Mouse (Mus musculus): ENCODE measurements around the gene Tmem217.
A peak's percentile ranks its signal among the peaks of the same experiment; 100 is the strongest.

The Tmem217 gene

GRCm38 (mm10) chr17:29552162-29552732 lies at the start of gene Tmem217:
Tmem217 (minus strand) TSS chr17:29552385.
- no peak for DNase-seq (ENCODE audit: low spot score)

- peak; percentile 83 for DNase-seq (ENCODE audit: low spot score)
Observed at GRCm38 (mm10) chr17:29601391-29601790, 49.2 kb upstream of the Tmem217 start.

GRCm38 (mm10) chr17:29599537-29599936 lies 47.4 kb upstream of the Tmem217 start:
- DNase-seq (ENCODE audit: low spot score): no peak

GRCm38 (mm10) chr17:29599051-29599450 lies 46.9 kb upstream of the Tmem217 start:
- no peak for DNase-seq (ENCODE audit: low spot score)

- DNase-seq (ENCODE audit: low spot score): no peak
Observed at GRCm38 (mm10) chr17:29596771-29597132, 44.6 kb upstream of the Tmem217 start.

GRCm38 (mm10) chr17:29595891-29596770 lies 43.9 kb upstream of the Tmem217 start:
- no peak for DNase-seq (ENCODE audit: low spot score)

- no peak for DNase-seq (ENCODE audit: low spot score)
Observed at GRCm38 (mm10) chr17:29589221-29589898, 37.2 kb upstream of the Tmem217 start.

- no peak for DNase-seq (ENCODE audit: low spot score)
Observed at GRCm38 (mm10) chr17:29586921-29587320, 34.7 kb upstream of the Tmem217 start.

- DNase-seq (ENCODE audit: low spot score): no peak
Observed at GRCm38 (mm10) chr17:29585446-29585845, 33.3 kb upstream of the Tmem217 start.

- no peak for DNase-seq (ENCODE audit: low spot score)
Observed at GRCm38 (mm10) chr17:29584737-29585136, 32.6 kb upstream of the Tmem217 start.

GRCm38 (mm10) chr17:29584306-29584705 lies 32.1 kb upstream of the Tmem217 start:
- no peak for DNase-seq (ENCODE audit: low spot score)

GRCm38 (mm10) chr17:29583569-29583968 lies 31.4 kb upstream of the Tmem217 start:
- no peak for DNase-seq (ENCODE audit: low spot score)

- peak; percentile 47 for DNase-seq (ENCODE audit: low spot score)
Observed at GRCm38 (mm10) chr17:29579579-29580126, 27.5 kb upstream of the Tmem217 start.

GRCm38 (mm10) chr17:29569831-29570230 lies 17.6 kb upstream of the Tmem217 start:
- DNase-seq (ENCODE audit: low spot score): no peak

GRCm38 (mm10) chr17:29568435-29568834 lies 16.2 kb upstream of the Tmem217 start:
- DNase-seq (ENCODE audit: low spot score): no peak

- no peak for DNase-seq (ENCODE audit: low spot score)
Observed at GRCm38 (mm10) chr17:29565521-29565920, 13.3 kb upstream of the Tmem217 start.

- no peak for DNase-seq (ENCODE audit: low spot score)
Observed at GRCm38 (mm10) chr17:29558476-29558875, 6.3 kb upstream of the Tmem217 start.

- DNase-seq (ENCODE audit: low spot score): no peak
Observed at GRCm38 (mm10) chr17:29556893-29557292, 4.7 kb upstream of the Tmem217 start.

GRCm38 (mm10) chr17:29556456-29556855 lies 4.3 kb upstream of the Tmem217 start:
- no peak for DNase-seq (ENCODE audit: low spot score)

GRCm38 (mm10) chr17:29554176-29554575 lies 2.0 kb upstream of the Tmem217 start:
- no peak for DNase-seq (ENCODE audit: low spot score)

- no peak for DNase-seq (ENCODE audit: low spot score)
Observed at GRCm38 (mm10) chr17:29551019-29551418, 1.2 kb downstream of the Tmem217 start.

GRCm38 (mm10) chr17:29549543-29550428 lies 2.4 kb downstream of the Tmem217 start, which contains the start of the genes Gm17657 and Tbc1d22b:
Gm17657 (minus strand) TSS chr17:29549638.
Tbc1d22b (plus strand) TSS chr17:29549785.
- DNase-seq (ENCODE audit: low spot score): peak; percentile 96

All from lung, postnatal 25 days (tissue).